Mouse (Mus musculus) kidney, postnatal 10 days (tissue): ENCODE measurements at regions not wholly inside any gene's neighbourhood (a gene's known extent, or its start where the extent isn't known, plus 50 kb on each side); places are given as distances from the start of the nearest gene placed in this dataset.

Experiments
- DNase-seq: peaks from one replicate; pipeline ENCODE4 v3.0.0; 2021; ENCODE audit warnings: mixed read lengths

DNA sequence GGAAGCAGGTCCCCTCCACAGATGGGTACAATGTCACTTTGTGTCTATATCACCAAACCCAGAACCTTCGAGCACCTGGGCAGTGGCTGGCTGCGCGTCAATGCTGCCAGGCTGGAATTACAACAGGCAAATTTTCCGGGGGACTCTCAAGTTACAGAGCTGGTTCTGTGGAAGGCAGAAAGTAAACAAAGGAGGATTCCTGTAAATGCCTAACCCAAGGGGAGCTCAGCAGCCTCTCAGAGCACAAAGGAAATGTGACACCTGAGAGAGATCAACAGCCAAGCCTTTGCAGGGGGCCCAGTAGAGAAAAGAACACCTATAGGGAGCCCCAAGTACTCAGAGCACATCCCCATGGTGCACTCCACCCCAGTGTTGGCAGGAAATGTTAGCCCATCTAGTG is 70.7 kb downstream of the Setd4 start:
- no peak for DNase-seq

DNA sequence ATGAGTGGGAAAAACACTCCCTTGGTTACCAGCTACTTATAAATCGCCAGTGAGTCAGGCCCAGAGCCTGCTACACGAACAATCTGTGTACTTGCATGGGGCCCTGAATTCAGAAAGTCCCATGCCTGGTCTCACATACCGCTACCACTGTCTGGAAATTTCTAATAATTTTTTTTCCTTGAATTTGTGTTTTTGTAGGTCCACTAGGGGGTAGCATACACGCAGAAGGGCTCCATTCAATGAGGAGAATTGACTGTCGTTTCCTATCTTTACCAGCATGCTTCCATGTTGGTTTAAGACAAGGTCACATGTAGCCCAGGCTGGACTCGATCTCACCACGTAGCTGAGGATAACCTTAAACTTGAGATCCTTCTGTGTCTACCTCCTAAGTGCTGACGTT is 71.9 kb downstream of the Setd4 start:
- DNase-seq, result no peak

DNA sequence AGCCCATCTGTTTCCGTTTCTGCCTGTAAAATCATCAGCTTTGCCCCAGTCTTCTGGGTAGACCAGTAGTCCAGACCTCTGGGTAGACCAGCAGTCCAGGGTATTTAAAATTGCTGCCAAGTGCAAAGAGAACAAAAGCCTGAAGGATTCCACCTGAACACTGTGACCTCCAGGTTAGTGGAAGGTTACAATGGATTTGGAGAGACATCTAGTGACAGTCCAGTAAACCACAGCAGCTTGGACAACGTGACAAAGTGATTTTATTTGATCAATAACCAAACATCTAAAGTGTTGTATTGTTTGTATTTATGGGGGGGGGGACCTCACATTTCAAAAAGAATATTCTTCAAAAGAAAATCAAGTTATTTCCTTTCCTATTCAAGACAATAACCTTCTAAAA is 81.4 kb downstream of the Setd4 start:
- no peak for DNase-seq

DNA sequence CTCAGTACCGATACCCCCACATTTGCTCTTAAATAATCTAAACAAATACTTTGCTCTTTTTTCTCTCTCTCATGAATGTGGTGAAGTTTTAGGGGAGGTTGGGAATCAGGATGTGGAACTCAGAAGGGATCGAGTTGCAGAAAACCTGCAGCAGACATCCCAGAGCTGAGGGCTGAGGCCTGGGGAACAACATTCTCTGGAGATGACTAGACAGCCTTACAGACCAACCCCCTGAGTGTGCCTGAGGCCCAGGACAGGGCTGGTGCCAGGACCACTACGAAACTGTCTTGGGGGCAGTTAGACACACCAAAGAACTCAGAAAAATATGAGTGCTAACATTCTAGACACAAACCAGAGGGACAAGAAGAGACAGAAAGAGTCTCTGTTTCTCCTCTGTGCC is 83.4 kb downstream of the Setd4 start:
- DNase-seq, result no peak

DNA sequence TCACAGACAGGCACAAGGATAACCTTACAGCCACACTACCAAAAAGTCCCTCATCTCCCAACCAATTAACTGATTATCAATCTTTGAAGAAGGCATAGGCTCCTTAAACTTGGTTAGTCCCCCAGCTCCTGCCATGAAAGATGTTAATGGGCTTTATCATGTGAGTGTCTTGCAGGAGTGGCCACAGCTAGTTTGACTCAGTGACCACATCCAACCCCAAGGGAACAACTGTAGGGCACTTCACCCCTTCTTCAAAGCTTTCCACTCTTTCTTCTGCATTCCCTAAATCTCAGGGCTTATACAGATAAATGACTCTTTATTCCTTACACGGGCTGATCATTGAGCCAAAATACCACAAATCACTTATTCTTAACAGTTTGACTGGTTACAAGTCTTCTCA is 85.2 kb downstream of the Setd4 start:
- DNase-seq, result no peak

DNA sequence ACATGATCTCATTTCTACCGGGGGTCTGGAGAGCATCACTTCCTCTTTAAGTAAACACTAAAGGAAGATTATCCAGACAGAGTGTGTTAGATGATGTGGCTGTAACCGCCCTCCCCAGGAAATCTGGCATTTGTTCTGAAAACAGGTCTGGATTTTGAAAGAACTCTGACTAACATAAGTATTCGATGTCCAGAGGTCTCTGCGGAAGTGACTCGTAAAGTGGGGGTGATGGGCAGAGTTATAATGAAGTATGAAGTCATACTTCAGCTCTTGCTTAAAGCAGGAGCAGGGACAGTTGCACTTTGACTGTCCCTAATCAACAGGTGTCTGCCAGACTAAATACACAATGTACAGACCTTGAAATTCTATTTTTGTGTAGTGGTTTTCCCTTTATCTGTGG is 87.1 kb downstream of the Setd4 start:
- DNase-seq, result no peak

DNA sequence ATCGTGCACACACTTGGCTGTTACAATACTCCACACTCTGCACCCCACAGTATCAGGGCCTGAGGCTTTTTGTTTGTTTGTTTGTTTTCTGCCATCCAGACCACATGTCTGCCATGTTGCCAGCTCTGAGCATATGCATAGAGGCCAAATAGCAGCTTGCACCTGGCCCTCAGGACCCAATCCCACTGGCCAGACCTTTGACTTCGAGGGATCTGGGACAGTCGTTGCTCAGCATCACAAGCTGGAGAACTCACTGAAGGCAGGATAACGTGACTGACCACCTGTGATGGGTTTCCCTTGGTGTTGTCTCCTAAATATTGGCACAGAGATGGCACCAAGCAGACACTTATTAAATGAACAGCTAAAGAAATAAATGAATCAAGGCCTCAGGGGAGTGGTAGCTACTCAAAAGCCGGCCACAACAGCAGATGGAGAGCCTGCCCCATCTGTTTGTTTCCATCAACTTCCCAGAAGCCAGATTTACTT is 88.4 kb downstream of the Setd4 start:
- DNase-seq, result no peak

DNA sequence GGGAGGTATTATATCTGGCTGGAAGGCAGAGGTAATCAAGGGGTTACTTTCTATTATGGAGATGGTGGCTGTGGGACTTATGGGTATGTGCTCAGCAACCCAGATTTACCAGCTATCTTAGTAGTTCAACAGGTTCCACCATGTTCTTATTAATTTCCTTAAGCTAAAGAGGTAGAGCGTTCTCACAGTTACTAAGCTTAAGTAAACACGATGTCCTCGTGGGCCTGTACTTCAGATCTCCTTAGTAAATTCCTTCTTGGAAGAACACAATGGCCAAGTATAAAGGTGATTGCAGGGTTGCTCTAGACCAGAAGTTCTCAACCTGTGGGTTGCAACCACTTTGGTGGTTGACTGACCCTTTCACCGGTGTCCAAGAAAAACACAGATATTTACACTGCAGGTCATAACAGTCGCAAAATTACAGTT is 90.2 kb downstream of the Setd4 start:
- no peak for DNase-seq

DNA sequence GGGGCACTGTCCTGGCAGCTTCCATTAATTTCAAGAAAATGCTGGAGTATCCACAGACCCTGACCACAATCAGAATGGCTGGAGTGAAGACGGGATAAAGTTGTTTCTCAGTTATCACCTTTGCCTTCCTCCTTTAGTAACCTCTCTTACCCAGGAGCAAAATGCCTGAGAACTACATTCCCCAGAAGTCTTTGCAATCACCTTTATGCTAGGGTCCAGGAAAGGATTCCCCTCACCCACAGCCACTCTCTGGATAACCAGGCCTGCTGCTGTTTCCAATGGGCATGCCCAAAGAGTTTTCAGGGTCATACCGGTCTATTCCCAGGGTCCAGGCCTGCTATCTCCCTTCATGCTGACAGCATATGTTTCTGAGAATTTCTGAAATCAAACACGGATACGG is 91.9 kb downstream of the Setd4 start:
- DNase-seq, result no peak

DNA sequence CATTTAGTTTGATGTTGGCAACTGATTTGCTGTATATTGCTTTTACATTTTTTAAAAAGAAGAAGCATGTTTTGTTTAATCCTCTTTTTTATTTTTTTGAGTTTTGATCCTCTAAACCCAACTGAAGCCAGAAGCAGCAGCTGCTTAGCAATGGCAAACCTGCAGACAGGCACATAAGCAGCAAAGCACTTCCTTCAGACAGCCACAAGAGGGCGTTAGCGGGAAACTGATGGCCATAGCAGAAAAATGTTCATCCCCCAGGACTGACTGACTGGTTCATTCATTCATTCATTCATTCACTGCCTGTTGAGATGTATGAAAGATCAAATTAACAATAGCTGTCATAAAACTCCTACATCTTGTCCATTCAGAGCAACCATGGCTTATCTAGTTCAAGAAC is 92.3 kb downstream of the Setd4 start:
- DNase-seq, result no peak

DNA sequence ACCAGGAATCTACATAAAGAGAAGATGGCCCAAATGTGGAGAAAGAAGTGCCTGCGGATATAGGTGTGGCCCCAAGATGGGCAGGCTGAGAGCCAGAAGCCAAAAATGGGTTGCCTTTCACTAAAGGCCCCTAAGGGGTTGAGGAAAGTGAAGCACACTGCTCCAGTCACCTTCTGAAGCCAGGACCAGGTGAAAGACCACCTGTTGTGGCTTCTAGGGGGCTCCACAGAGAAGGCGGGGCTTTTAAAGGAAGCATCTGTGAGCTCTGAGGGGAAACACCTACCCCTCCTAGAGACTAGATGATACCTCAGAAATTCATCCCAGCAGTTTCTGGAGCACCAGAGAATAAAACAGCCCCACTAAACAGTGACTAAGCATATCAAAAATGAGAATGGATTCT is 105.1 kb downstream of the Setd4 start:
- no peak for DNase-seq

DNA sequence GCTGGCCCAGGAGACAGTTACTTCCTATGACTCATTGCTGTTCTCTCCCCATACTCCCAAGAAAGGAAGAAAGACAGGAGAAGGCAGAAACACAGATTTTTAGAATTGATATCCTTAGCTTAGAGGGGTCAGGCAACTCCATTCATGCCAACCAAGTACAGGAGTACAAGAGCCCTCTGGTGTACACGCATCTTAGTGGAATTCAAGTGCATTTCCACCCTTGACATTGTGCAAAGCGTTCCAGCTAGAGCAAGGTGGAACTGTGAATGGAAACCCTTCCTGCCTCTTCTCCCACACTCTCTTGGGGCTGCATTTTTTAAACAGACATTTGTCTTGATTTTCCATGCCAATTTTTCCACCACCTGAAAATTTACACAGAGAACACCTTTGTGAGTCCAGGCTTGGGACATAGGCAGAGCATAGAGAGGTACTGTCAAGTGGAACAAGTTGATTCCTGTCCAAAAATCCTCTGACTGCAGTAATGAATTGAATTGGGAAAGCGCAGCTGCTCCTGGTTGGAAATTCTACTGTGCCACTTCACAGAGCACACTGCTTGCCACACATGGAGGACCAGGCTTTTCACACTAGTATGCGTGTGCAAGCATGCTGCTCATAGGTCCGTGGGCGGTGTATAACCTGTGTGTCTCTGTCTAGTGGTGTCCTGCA is 110.4 kb downstream of the Setd4 start:
- no peak for DNase-seq

DNA sequence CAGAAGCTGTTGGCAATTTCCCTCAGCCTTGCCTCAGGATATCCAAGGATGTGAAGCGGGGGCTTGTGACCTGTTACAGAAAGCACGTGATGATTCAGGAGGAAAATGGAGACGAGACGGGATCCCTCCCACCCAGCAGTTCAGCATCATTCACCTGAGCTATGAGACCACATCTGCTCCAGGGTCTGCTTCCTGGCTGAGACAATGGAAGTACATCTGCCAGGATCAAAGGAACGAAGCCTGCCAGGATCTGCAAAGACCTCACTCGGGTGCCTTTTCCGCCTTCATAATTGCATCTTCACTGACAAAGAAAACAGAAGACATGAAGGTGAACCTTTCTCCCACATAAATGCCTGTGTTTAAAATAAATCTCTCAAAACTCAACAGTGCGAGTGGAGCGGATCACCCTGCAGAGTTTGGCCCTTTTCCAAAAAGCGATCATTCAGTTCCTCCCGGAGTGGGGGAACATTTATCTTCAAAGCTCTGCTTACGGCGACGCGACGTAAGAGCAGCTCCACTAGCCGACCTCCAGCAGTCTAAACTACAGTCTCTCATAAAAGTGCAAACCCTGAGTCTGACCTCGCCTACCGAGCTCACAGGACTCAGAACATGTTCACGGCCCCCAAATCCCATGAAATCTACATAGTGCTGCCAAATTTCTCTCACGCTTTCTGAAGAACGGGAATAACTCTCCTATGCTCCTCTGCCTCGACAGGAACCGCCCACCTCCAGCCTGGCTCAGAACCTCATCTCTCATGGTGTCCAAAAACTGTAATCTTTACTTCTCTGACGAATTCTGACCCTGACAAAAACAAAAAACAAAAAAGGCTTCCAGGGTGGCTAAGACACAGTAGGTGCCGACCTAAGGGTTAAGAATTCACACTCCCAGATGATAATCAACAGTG is 117.0 kb downstream of the Setd4 start:
- no peak for DNase-seq

DNA sequence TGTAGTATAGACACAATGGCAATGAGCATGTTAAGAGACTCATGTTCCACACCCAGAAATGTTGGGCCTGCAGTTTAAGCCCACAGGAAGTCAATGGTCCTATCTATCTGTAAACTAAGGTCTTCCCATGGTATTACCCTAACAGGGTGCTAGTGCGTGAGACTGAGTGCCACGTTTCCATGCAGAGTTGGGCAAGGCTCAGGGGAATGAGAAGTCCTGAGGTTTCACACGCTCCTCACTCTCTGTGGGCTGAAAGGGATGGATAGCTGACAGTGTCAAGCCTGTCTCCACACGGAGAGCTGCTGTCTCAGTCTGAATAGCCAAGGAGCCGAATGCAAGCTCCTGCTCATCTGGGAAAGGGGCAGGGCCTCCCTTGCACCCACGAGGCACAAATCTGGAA is 133.9 kb downstream of the Setd4 start:
- DNase-seq, result no peak

DNA sequence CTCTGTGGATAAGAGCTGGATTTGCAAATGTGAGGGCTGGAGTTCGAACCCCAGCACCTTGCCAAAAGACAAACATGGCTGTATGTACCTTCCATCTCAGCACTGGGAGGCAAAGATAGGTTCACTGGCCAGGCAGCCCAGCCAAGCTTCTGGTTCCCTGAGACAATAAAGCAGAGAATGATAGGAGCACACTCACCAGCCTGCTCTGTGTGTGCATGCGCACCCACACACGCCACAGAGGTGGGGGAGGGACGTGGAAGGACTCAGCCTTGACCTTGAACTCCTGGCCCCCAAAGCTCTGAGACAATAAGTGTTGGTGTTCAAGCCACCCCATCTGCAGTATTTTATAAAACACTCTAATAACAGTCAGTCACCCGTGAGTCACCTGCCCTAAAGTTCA is 138.1 kb downstream of the Setd4 start:
- DNase-seq, result no peak

DNA sequence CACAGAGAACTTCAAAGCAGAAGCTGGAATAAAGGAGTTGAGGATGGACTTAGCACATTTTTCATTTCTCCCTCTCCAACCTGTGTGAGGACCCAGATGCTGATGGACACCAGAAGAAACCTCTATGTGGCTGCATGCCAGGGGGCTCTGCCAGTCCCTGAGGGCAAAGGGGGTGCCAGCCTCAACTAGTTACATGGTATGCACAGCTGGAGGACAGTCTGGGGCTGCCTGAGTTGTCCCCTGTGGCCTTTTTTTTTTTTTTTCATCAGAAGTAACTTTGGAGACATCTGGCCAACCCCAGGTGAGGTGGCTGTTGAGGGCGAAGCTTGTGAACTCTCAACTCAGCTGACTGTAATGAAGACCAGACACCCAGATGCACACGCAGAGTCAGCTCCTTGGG is 139.0 kb downstream of the Setd4 start:
- DNase-seq, result no peak

DNA sequence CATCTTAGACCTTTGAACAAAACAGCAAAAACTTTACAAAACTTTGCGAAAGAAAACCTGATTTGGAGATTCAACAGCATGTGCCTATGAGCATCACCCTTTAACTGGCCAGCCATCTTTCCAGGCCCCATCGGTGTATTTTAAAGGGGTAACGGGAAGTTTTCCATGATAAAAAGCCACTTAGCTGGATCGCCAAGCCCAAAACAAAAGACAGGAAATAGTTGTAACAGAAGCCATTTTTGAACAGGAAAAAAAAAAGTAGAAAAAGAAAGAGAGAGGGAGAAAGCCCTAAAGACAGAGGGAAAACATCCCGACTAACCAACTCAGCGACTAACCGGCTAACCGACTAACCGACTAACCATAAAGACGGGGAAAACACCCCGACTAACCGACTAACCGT is 140.5 kb downstream of the Setd4 start:
- no peak for DNase-seq

DNA sequence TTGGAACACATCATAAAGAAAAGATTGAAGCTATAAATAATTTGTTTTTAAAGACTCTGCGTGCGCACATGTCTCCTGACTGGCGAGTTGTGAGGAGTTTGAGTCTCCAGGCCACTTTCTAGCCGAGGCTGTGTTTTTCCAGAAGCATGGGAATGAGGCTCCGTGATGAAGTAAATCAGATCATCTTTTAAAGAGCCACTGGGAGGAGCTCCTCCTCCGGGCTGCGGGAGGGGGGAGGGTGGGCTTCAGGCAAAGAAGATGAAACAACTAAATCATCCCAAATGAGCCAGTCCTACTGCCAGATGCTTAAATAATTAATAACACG is 141.6 kb downstream of the Setd4 start:
- DNase-seq, result no peak

DNA sequence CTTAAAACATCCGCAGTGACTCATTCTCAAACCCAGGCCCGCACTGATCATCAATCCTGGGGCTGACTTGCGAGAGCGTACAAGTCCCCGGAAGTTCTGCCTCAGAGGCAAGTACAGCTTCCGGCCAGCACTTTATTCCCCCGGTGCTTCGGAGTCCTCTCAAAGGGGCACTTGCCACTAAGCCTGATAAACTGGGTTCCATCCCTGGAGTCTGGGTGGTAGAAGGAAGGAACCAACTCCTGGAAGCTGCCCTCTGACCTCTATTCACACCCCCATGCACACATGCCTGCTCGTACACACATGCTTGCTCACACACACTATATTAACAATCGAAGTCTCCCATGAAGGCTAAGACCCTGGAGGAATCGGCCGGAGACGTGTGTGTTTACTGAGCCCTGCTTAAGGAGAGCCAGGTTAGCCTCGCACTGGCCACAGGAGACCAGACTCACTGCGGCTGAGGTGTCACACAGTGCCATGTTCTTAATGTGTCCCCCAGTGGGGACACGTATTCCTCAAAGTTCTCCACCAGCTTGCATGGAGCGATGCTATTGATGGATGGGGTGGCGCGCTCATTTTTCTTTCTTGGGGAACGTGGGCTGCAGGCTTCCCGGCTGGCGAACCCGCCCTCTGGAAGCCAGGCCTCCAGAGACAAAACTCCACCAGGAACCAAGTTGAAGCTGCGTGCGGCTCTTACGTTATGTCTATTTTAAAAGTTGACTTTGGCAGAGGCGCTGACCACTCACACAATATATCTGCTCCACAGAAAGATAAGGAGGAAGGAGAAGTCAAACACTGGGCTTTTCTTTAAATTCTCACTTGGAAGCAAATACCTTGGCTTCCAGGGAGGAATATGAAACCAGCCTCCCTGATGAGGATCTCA is 142.2 kb downstream of the Setd4 start:
- DNase-seq, result no peak

DNA sequence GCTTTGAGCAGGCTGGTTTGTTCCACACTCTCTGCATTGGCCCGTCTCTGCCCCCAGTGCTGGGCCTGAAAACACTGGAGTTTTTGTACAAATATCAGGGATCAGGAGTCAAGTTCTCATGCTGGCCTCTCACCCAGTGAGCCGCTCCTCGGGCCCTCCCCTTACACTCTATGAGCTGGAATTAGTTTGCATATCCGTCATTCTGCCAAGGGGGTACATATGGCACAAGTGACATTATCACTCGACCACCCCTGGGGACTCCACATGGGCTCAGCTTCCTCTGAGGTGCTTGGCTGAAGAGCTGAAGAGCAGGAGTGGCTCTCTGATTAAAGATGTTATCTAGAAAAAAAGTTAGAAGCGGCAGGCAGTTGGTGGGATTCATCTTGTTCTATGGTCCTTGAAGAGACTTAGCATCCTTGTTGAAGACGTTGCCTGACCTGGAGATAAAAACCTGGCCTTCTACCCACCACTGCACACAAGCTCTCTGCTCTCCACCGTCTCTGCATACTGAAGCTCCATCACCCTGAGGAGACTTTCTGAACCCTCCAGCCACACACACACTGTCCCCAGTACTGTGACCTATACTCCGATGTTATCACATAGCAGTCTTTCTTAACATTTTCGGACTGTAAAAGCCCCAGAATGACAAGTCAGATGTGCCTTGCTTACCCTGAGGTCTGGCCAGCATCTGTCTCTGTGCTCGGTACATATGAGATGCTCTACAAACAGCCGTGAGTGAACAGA is 144.2 kb downstream of the Setd4 start:
- no peak for DNase-seq

DNA sequence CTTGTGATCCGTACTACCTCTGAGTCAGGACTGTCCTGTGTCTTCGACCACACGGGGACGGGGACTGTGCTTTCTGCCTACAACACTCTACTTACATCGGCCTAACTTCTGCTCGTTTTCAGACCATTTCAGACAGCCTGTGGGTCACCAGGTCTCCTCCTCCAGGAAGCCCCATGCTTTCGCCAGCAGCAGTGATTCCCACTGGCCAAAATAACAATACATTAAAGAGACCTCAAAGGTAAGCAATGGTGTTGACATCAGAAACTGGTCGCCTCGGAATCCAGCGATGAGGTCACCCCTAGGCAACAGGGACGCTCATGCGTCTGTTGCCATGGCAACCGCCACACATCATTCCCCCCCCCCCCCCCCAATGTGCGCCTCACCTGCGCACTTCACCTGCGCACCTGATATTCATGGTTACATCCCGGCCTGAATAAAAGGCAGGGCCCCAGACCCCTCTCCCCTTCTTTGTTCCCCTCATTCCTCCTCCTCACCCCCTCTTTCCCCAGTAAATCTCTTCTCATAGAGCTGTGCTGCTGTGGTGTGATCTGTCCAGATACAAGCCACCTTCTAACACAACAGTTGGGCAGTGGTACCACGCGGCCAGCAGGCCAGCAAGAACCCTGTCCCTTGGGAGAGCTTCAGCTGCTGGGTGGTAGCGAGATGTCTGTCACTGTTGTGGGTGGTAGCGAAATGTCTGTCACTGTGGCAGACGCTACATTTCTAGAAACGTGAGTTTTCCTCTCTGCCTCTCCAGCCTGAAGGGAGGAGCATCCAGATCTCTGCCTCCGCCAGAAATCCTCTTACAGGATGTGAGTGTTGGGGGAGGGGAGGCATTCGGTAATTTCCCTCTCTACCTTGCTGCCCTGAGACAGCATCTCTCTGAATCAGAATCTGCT is 145.0 kb downstream of the Setd4 start:
- no peak for DNase-seq
